Mouse (Mus musculus): ENCODE data around the gene Romo1.
"Not testable (repeated sequence)": the region's sequence is repeated elsewhere in the genome, so short reads cannot be mapped to it uniquely, and the experiment has no call there.

Gene Romo1

GRCm38 (mm10) chr2:156143953-156144724, at the start of gene Romo1, which contains the start of gene Nfs1:
Gene Romo1 (plus strand): TSS chr2:156144039.
Gene Nfs1 (minus strand): TSS chr2:156144186.
- peak; percentile 92 for DNase-seq (ENCODE audit: low spot score)

GRCm38 (mm10) chr2:156110627-156111357, 33.0 kb upstream of the Romo1 start:
- DNase-seq (ENCODE audit: low spot score) = peak; percentile 23

GRCm38 (mm10) chr2:156111358-156112079, 32.3 kb upstream of the Romo1 start, which contains the start of the genes Cpne1 and Rbm12:
Gene Cpne1 (minus strand): TSS chr2:156111965.
Gene Rbm12 (minus strand): TSS chr2:156111978.
- peak; percentile 92 for DNase-seq (ENCODE audit: low spot score)

- DNase-seq (ENCODE audit: low spot score) = not testable (repeated sequence)
These were observed 31.8 kb upstream of the Romo1 start for GRCm38 (mm10) chr2:156112080-156112423.

- no peak for DNase-seq (ENCODE audit: low spot score)
These were observed 24.3 kb upstream of the Romo1 start for GRCm38 (mm10) chr2:156119566-156119965.

- no peak for DNase-seq (ENCODE audit: low spot score)
These were observed 20.1 kb upstream of the Romo1 start for GRCm38 (mm10) chr2:156123731-156124130.

GRCm38 (mm10) chr2:156126992-156127391, 16.8 kb upstream of the Romo1 start, which contains the start of gene Gm28036:
Gene Gm28036 (minus strand): TSS chr2:156127092.
- DNase-seq (ENCODE audit: low spot score) = no peak

GRCm38 (mm10) chr2:156134161-156134560, 9.7 kb upstream of the Romo1 start:
- DNase-seq (ENCODE audit: low spot score) = no peak

GRCm38 (mm10) chr2:156135695-156136094, 8.1 kb upstream of the Romo1 start:
- DNase-seq (ENCODE audit: low spot score) = no peak

GRCm38 (mm10) chr2:156142820-156143219, 1.0 kb upstream of the Romo1 start:
- no peak for DNase-seq (ENCODE audit: low spot score)

GRCm38 (mm10) chr2:156143367-156143766, 472 bp upstream of the Romo1 start:
- DNase-seq (ENCODE audit: low spot score) = no peak

- DNase-seq (ENCODE audit: low spot score) = no peak
These were observed 1.8 kb downstream of the Romo1 start for GRCm38 (mm10) chr2:156145486-156146130.

- DNase-seq (ENCODE audit: low spot score) = no peak
These were observed 2.6 kb downstream of the Romo1 start for GRCm38 (mm10) chr2:156146272-156146989.

GRCm38 (mm10) chr2:156147316-156147915, 3.6 kb downstream of the Romo1 start:
- no peak for DNase-seq (ENCODE audit: low spot score)

GRCm38 (mm10) chr2:156151538-156151937, 7.7 kb downstream of the Romo1 start:
- DNase-seq (ENCODE audit: low spot score) = no peak

GRCm38 (mm10) chr2:156165478-156165877, 21.6 kb downstream of the Romo1 start:
- no peak for DNase-seq (ENCODE audit: low spot score)

GRCm38 (mm10) chr2:156166557-156166956, 22.7 kb downstream of the Romo1 start:
- DNase-seq (ENCODE audit: low spot score) = no peak

- no peak for DNase-seq (ENCODE audit: low spot score)
These were observed 33.2 kb downstream of the Romo1 start for GRCm38 (mm10) chr2:156177079-156177478.

- no peak for DNase-seq (ENCODE audit: low spot score)
These were observed 33.8 kb downstream of the Romo1 start for GRCm38 (mm10) chr2:156177651-156178050.

GRCm38 (mm10) chr2:156179046-156179795, 35.4 kb downstream of the Romo1 start:
- peak; percentile 83 for DNase-seq (ENCODE audit: low spot score)

Measured in testis, postnatal 14 days (tissue).